Mouse (Mus musculus): ENCODE measurements around the gene Tes3-ps. TPM values are rescaled to one million over a fixed set of nuclear protein-coding genes. Genes with fewer than 3 reads are reported as not detected.

Tes3-ps gene
- total RNA-seq, 2 experiments from 2014 or later = 0.71 to 3.9 TPM

- ATAC-seq (ENCODE audit: poor library complexity, severe bottlenecking) = no peak
These were observed 7.7 kb upstream of the Tes3-ps start for GRCm38 (mm10) chr13:49485388-49485787.

DNA sequence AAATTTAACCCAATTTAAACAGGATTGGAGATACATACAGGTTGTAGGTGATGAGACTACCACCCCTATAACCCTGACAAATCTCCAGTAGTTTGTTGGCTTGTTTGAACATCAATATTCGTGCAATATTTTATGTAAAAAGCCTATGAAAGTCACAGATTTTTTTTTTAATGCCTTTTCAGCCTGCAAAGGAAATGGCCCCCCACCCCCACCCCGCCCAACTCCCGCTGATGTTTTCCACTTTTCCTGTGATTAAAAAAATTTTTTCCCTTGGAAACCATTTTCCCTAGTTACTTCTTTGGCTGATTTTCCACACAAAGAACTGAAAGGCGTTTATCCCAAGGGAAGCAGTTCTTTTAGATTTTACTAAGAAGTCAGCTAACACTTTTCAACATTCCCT, 11.4 kb downstream of the Tes3-ps start, which contains the start of gene Ecm2:
Gene Ecm2 (plus strand): TSS at position 301 of the 400 bp plus-strand sequence.
- ATAC-seq (ENCODE audit: poor library complexity, severe bottlenecking) = no peak

GRCm38 (mm10) chr13:49505776-49506175, 12.7 kb downstream of the Tes3-ps start:
- no peak for ATAC-seq (ENCODE audit: poor library complexity, severe bottlenecking)

- ATAC-seq (ENCODE audit: poor library complexity, severe bottlenecking) = no peak
These were observed 14.1 kb downstream of the Tes3-ps start for GRCm38 (mm10) chr13:49507176-49507575.

GRCm38 (mm10) chr13:49518761-49519160, 25.6 kb downstream of the Tes3-ps start:
- ATAC-seq (ENCODE audit: poor library complexity, severe bottlenecking) = 0 out of 2 replicates have a peak, but pooled peaks have one; percentile 52

DNA sequence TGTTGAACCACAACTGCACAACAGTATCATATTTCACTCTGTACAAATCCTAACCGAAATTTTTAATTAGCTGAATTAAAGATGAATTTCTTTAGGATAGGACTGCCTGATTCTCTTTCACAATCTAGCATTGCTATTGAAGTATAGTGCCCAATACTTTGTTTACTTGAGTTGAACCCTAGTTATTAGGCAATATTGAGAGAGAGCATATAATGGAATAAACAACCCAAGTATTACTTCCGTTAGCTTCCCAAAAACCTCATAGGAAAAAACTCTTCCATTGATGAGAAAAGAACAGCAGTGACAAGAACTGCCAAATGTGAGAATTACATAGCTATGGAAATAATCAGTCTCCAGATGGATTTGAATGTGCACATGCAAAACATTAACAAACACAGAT, 33.1 kb downstream of the Tes3-ps start:
- ATAC-seq (ENCODE audit: poor library complexity, severe bottlenecking) = no peak

GRCm38 (mm10) chr13:49530636-49531035, 37.5 kb downstream of the Tes3-ps start:
- ATAC-seq (ENCODE audit: poor library complexity, severe bottlenecking) = no peak

DNA sequence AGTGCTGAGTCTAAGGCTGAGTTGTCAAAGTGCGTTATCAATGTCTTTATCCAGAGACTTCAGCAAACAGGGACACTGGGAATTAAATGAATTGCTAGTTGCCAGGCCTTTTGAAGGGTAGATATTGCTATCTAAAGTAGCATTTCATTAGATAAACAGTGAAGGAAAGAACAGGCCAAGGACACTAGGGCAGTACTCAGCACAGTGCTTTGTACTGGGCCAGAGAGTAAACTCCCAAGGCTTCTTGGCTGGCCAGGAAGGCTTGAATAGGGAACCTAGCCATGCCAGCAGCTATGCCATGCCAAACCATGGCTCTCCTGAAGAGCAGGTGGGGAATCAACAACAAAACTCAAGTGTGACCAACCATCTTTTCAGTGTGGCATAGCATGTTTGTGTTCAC, 43.8 kb downstream of the Tes3-ps start:
- no peak for ATAC-seq (ENCODE audit: poor library complexity, severe bottlenecking)

GRCm38 (mm10) chr13:49538693-49539092, 45.6 kb downstream of the Tes3-ps start:
- ATAC-seq (ENCODE audit: poor library complexity, severe bottlenecking) = no peak

DNA sequence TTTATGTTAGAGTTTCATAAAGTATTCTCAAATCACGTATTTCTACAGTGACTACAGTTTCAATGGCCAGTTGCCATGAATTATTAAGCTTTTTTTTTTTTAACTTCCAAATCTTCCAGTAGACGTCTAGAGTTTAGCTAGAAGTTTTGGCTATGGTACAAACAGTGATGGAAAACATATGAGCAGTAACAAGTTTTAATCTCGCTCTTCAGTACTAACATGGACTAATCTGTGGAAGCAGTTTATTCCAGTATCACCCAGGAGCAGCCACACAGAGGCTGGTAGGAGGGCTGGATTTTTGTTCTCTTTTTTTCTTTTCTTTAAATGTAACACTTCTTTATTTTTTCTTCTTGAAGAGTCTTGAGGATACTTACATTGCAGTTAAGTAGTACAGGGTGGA, 51.2 kb downstream of the Tes3-ps start, which contains the start of gene Aspn:
Gene Aspn (plus strand): TSS at position 165 of the 400 bp plus-strand sequence.
- no peak for ATAC-seq (ENCODE audit: poor library complexity, severe bottlenecking)

DNA sequence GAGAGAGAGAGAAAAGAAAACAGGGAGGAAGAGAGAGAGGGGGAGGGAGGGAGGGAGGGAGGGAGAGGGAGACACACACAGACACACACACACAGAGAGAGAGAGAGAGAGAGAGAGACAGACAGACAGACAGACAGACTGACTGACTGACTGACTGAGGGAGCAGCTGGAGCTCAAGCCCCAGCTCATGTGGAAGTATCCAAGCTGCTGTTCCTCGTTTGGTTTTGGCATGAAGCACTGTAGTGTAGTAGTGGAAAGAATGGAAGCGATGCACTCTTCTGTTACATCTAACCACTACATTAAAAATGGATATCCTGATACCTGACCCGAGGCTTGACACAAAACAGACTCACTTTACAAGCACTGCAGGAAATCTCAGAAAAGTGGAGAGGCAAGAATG, 52.5 kb downstream of the Tes3-ps start:
- ATAC-seq (ENCODE audit: poor library complexity, severe bottlenecking) = no peak

Other genes starting within 250 kb of the Tes3-ps start
- 44.4 and 49.1 TPM in 2 replicates for gene Susd3, start 244.6 kb upstream of the Tes3-ps start, total RNA-seq (2015)
- gene Susd3, start 244.6 kb upstream of the Tes3-ps start, total RNA-seq (2017) = 39.6 and 42.3 TPM in 2 replicates
- 10.7 and 12.2 TPM in 2 replicates for gene Fgd3, start 173.0 kb upstream of the Tes3-ps start, total RNA-seq (2015)
- 26.1 and 30.9 TPM in 2 replicates for gene Fgd3, start 173.0 kb upstream of the Tes3-ps start, total RNA-seq (2017)
- gene Bicd2, start 151.7 kb upstream of the Tes3-ps start, total RNA-seq (2015) = 14.9 and 15.3 TPM in 2 replicates
- 24.7 and 27.7 TPM in 2 replicates for gene Bicd2, start 151.7 kb upstream of the Tes3-ps start, total RNA-seq (2017)
- 2.5 and 3.1 TPM in 2 replicates for gene Ippk, start 72.1 kb upstream of the Tes3-ps start, total RNA-seq (2015)
- 5.9 and 7.4 TPM in 2 replicates for gene Ippk, start 72.1 kb upstream of the Tes3-ps start, total RNA-seq (2017)
- not detected in 2 replicates for gene Ecm2, start 11.5 kb downstream of the Tes3-ps start, total RNA-seq (2015)
- 0.07 TPM in 1 of 2 replicates, not detected in the other for gene Ecm2, start 11.5 kb downstream of the Tes3-ps start, total RNA-seq (2017)
- gene Aspn, start 51.1 kb downstream of the Tes3-ps start, total RNA-seq (2015) = not detected in 2 replicates
- gene Aspn, start 51.1 kb downstream of the Tes3-ps start, total RNA-seq (2017) = not detected in 2 replicates
- not detected in 2 replicates for gene Omd, start 89.1 kb downstream of the Tes3-ps start, total RNA-seq (2015)
- gene Omd, start 89.1 kb downstream of the Tes3-ps start, total RNA-seq (2017) = not detected in 2 replicates
- 0.07 and 0.40 TPM in 2 replicates for gene Ogn, start 114.7 kb downstream of the Tes3-ps start, total RNA-seq (2015)
- 0.15 and 0.77 TPM in 2 replicates for gene Ogn, start 114.7 kb downstream of the Tes3-ps start, total RNA-seq (2017)
- 21.0 and 23.3 TPM in 2 replicates for gene Cenpp, start 159.5 kb downstream of the Tes3-ps start, total RNA-seq (2015)
- 16.5 and 18.7 TPM in 2 replicates for gene Cenpp, start 159.5 kb downstream of the Tes3-ps start, total RNA-seq (2017)
- gene Nol8, start 159.8 kb downstream of the Tes3-ps start, total RNA-seq (2015) = 15.8 and 18.0 TPM in 2 replicates
- gene Nol8, start 159.8 kb downstream of the Tes3-ps start, total RNA-seq (2017) = 16.6 and 17.3 TPM in 2 replicates
- gene Iars, start 188.8 kb downstream of the Tes3-ps start, total RNA-seq (2015) = 29.0 and 31.8 TPM in 2 replicates
- gene Iars, start 188.8 kb downstream of the Tes3-ps start, total RNA-seq (2017) = 31.5 and 33.1 TPM in 2 replicates

Measured in megakaryocyte, adult 5-6 weeks (primary cell).